Mouse (Mus musculus): ENCODE results near the gene Patl2. TPM values are rescaled to one million over a fixed set of nuclear protein-coding genes. Genes with fewer than 3 reads are reported as not detected.
"Not testable (repeated sequence)": the region's sequence is repeated elsewhere in the genome, so short reads cannot be mapped to it uniquely, and the experiment has no call there.

The Patl2 gene
- polyA plus RNA-seq, 1 experiment from 2014 or later, result not detected

GRCm38 (mm10) chr2:122132618-122133017 lies 53.4 kb downstream of the Patl2 start:
- H3K4me1 ChIP-seq, result no peaks in the 10 kb centered on the region
- no peak for ATAC-seq (replicated peaks; ENCODE audit: low FRiP score)
- H3K4me3 ChIP-seq (replicated peaks), result no peak overlapping the region
- H3K27ac ChIP-seq, result no peak overlapping the region
- no peaks in the 10 kb centered on the region for H3K36me3 ChIP-seq
- no peak overlapping the region for H3K4me2 ChIP-seq
- no peak overlapping the region for H3K9ac ChIP-seq
- H3K9me3 ChIP-seq (replicated peaks), result no peaks in the 10 kb centered on the region
- H3K27me3 ChIP-seq, result no peaks in the 10 kb centered on the region
- WGBS, result 86% methylated on average over 2 of the region's 2 CpGs

- H3K4me3 ChIP-seq (replicated peaks), result no peak overlapping the region
- no peak overlapping the region for H3K9ac ChIP-seq
- no peak for ATAC-seq (replicated peaks; ENCODE audit: low FRiP score)
- no peaks in the 10 kb centered on the region for H3K9me3 ChIP-seq (replicated peaks)
- WGBS, result 89% methylated on average over 2 of the region's 2 CpGs
- H3K4me2 ChIP-seq, result no peak overlapping the region
- H3K27ac ChIP-seq, result no peak overlapping the region
- no peaks in the 10 kb centered on the region for H3K36me3 ChIP-seq
- no peaks in the 10 kb centered on the region for H3K27me3 ChIP-seq
- H3K4me1 ChIP-seq, result no peaks in the 10 kb centered on the region
Measured at GRCm38 (mm10) chr2:122132078-122132477, 53.9 kb downstream of the Patl2 start.

GRCm38 (mm10) chr2:122127635-122128034 lies 58.4 kb downstream of the Patl2 start:
- Histone ChIP-seq H3K4me2 (no peak overlapping the region), H3K4me1 (no peaks in the 10 kb centered on the region), H3K27me3 (no peaks in the 10 kb centered on the region), H3K27ac (no peak overlapping the region), H3K9me3 (replicated peaks) (no peaks in the 10 kb centered on the region), H3K9ac (no peak overlapping the region), H3K4me3 (replicated peaks) (no peak overlapping the region), H3K36me3 (no peaks in the 10 kb centered on the region)
- no peak for ATAC-seq (replicated peaks; ENCODE audit: low FRiP score)
- 89% methylated on average over 4 of the region's 4 CpGs for WGBS

GRCm38 (mm10) chr2:122126765-122127347 lies 59.1 kb downstream of the Patl2 start:
- no peaks in the 10 kb centered on the region for H3K9me3 ChIP-seq (replicated peaks)
- H3K4me1 ChIP-seq, result no peaks in the 10 kb centered on the region
- H3K9ac ChIP-seq, result no peak overlapping the region
- no peaks in the 10 kb centered on the region for H3K27me3 ChIP-seq
- WGBS, result 37% methylated on average over 5 of the region's 5 CpGs
- no peak overlapping the region for H3K4me2 ChIP-seq
- H3K27ac ChIP-seq, result no peak overlapping the region
- no peaks in the 10 kb centered on the region for H3K36me3 ChIP-seq
- no peak overlapping the region for H3K4me3 ChIP-seq (replicated peaks)
- no peak for ATAC-seq (replicated peaks; ENCODE audit: low FRiP score)

GRCm38 (mm10) chr2:122125680-122126572 lies 60.1 kb downstream of the Patl2 start:
- Histone ChIP-seq H3K4me2 (no peak overlapping the region), H3K27me3 (no peaks in the 10 kb centered on the region), H3K9ac (no peak overlapping the region), H3K36me3 (no peaks in the 10 kb centered on the region), H3K9me3 (replicated peaks) (no peaks in the 10 kb centered on the region), H3K4me3 (replicated peaks) (no peak overlapping the region), H3K4me1 (no peaks in the 10 kb centered on the region), H3K27ac (no peak overlapping the region)
- 53% methylated on average over 12 of the region's 12 CpGs for WGBS
- no peak for ATAC-seq (replicated peaks; ENCODE audit: low FRiP score)

- WGBS, result under 1% methylated on average over 47 of the region's 47 CpGs
- no peaks in the 10 kb centered on the region for H3K9me3 ChIP-seq (replicated peaks)
- peak within 1 kb of the TSS; percentile 95 for H3K4me3 ChIP-seq (replicated peaks)
- peak within 1 kb of the TSS; percentile 100 for H3K27ac ChIP-seq
- peaks cover 12% of the 10 kb centered on the region; the same call in 1 of the 2 replicates for H3K4me1 ChIP-seq
- H3K9ac ChIP-seq, result peak within 1 kb of the TSS; percentile 96
- H3K36me3 ChIP-seq, result peaks cover 11% of the 10 kb centered on the region
- peak within 1 kb of the TSS; percentile 68 for H3K4me2 ChIP-seq
- no peaks in the 10 kb centered on the region for H3K27me3 ChIP-seq
- peak; percentile 100 for ATAC-seq (replicated peaks; ENCODE audit: low FRiP score)
Measured at GRCm38 (mm10) chr2:122117961-122118958, 67.7 kb downstream of the Patl2 start, which contains the start of gene Spg11. TSS of gene Spg11 (minus strand) at chr2:122118386.

- H3K9me3 ChIP-seq (replicated peaks), result no peaks in the 10 kb centered on the region
- peaks cover 17% of the 10 kb centered on the region for H3K36me3 ChIP-seq
- H3K27ac ChIP-seq, result no peak overlapping the region
- ATAC-seq (replicated peaks; ENCODE audit: low FRiP score), result no peak
- H3K9ac ChIP-seq, result no peak overlapping the region
- peaks cover 12% of the 10 kb centered on the region; the same call in 1 of the 2 replicates for H3K4me1 ChIP-seq
- whole genome bisulfite sequencing, result 86% methylated on average over 2 of the region's 2 CpGs
- peak overlapping the region; percentile 95; the same call in 1 of the 2 replicates for H3K4me3 ChIP-seq (replicated peaks)
- no peaks in the 10 kb centered on the region for H3K27me3 ChIP-seq
- peak overlapping the region; percentile 68; the same call in 1 of the 2 replicates for H3K4me2 ChIP-seq
Measured at GRCm38 (mm10) chr2:122116888-122117287, 69.1 kb downstream of the Patl2 start.

- Histone ChIP-seq H3K9ac (no peak overlapping the region), H3K9me3 (replicated peaks) (no peaks in the 10 kb centered on the region), H3K36me3 (peaks cover 60% of the 10 kb centered on the region), H3K4me3 (replicated peaks) (no peak overlapping the region), H3K4me1 (no peaks in the 10 kb centered on the region), H3K27me3 (no peaks in the 10 kb centered on the region), H3K27ac (no peak overlapping the region), H3K4me2 (no peak overlapping the region)
- WGBS, result 84% methylated on average over 4 of the region's 4 CpGs
- ATAC-seq (replicated peaks; ENCODE audit: low FRiP score), result no peak
Measured at GRCm38 (mm10) chr2:122109714-122110113, 76.3 kb downstream of the Patl2 start.

GRCm38 (mm10) chr2:122108101-122108500 lies 77.9 kb downstream of the Patl2 start:
- H3K4me2 ChIP-seq, result no peak overlapping the region
- no peaks in the 10 kb centered on the region for H3K4me1 ChIP-seq
- no peak overlapping the region for H3K27ac ChIP-seq
- no peak overlapping the region for H3K9ac ChIP-seq
- no peak overlapping the region for H3K4me3 ChIP-seq (replicated peaks)
- peaks cover 58% of the 10 kb centered on the region for H3K36me3 ChIP-seq
- 73% methylated on average over 14 of the region's 14 CpGs for WGBS
- no peaks in the 10 kb centered on the region for H3K27me3 ChIP-seq
- H3K9me3 ChIP-seq (replicated peaks), result no peaks in the 10 kb centered on the region
- no peak for ATAC-seq (replicated peaks; ENCODE audit: low FRiP score)

GRCm38 (mm10) chr2:122102070-122102469 lies 83.9 kb downstream of the Patl2 start:
- no peak overlapping the region for H3K4me3 ChIP-seq (replicated peaks)
- H3K27ac ChIP-seq, result no peak overlapping the region
- H3K27me3 ChIP-seq, result no peaks in the 10 kb centered on the region
- peaks cover 76% of the 10 kb centered on the region for H3K36me3 ChIP-seq
- no peaks in the 10 kb centered on the region for H3K9me3 ChIP-seq (replicated peaks)
- ATAC-seq (replicated peaks; ENCODE audit: low FRiP score), result no peak
- H3K9ac ChIP-seq, result no peak overlapping the region
- no peak overlapping the region for H3K4me2 ChIP-seq
- no peaks in the 10 kb centered on the region for H3K4me1 ChIP-seq

- H3K9me3 ChIP-seq (replicated peaks); H3K9ac ChIP-seq; ATAC-seq (replicated peaks; ENCODE audit: low FRiP score); H3K4me2 ChIP-seq; H3K27ac ChIP-seq; H3K27me3 ChIP-seq; H3K4me3 ChIP-seq (replicated peaks); H3K4me1 ChIP-seq: not testable (repeated sequence)
- WGBS, result 84% methylated on average over 5 of the region's 5 CpGs
- peaks cover 92% of the 10 kb centered on the region for H3K36me3 ChIP-seq
Measured at GRCm38 (mm10) chr2:122097686-122098085, 88.3 kb downstream of the Patl2 start.

Data from kidney, embryonic 15.5 days (tissue).